Mouse (Mus musculus): ENCODE measurements around the gene Pax7. TPM values are rescaled to one million over a fixed set of nuclear protein-coding genes. Genes with fewer than 3 reads are reported as not detected.

The Pax7 gene
- polyA plus RNA-seq, 1 experiment from 2014 or later, result not detected

DNA sequence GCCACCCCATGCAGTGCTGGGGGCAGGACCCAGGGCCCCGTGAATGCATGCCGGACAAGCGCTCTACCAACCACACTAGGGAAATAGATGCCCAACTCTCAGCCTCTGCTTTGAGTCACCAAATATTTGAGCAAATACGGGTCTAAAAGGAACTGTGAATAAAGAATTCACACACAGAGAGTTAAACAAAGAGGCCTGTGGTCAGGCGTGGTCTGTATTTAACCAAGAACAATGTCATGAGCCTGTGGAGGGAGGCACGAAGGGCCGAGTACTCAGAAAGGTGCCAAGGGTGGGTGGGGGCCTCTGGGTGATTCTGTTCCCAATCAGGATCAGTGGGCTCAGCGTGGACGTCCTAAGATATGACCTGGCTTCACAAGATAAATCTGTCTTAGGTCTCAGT lies 145.3 kb downstream of the Pax7 start:
- Histone ChIP-seq H3K27me3 (replicated peaks; ENCODE audit: control insufficient read depth, insufficient read depth, low read length) (no peaks in the 10 kb centered on the region; the same call in 1 of the 2 replicates), H3K4me1 (replicated peaks; ENCODE audit: control insufficient read depth, insufficient read depth, low read length) (peaks cover 2% of the 10 kb centered on the region; the same call in 1 of the 2 replicates), H3K9ac (replicated peaks; ENCODE audit: low read depth, low read length) (no peak overlapping the region), H3K27ac (ENCODE audit: low read length) (no peak overlapping the region), H3K4me3 (replicated peaks; ENCODE audit: low read length) (no peak overlapping the region), H3K4me2 (ENCODE audit: low read length) (no peak overlapping the region), H3K9me3 (ENCODE audit: control insufficient read depth, low read length) (no peaks in the 10 kb centered on the region), H3K36me3 (ENCODE audit: control insufficient read depth, insufficient read depth) (no peaks in the 10 kb centered on the region)
- ATAC-seq, result no peak
- WGBS, result 38% methylated on average over 9 of the region's 9 CpGs

Other genes with a start within 250 kb of the Pax7 start
- not detected in 2 replicates for gene Gm21969, start 230.3 kb downstream of the Pax7 start, polyA plus RNA-seq (2015; fragmentation: Nextera tagmentation; extraction: Ambion mirVana)
- gene Aldh4a1, start 210.7 kb downstream of the Pax7 start, polyA plus RNA-seq (2015; fragmentation: Nextera tagmentation; extraction: Ambion mirVana), result 30.2 and 31.1 TPM in 2 replicates
- gene Tas1r2, start 180.0 kb downstream of the Pax7 start, polyA plus RNA-seq (2015; fragmentation: Nextera tagmentation; extraction: Ambion mirVana), result not detected in 2 replicates
- gene Klhdc7a, start 134.5 kb upstream of the Pax7 start, polyA plus RNA-seq (2015; fragmentation: Nextera tagmentation; extraction: Ambion mirVana), result 0.29 and 0.53 TPM in 2 replicates

Measured in forebrain, embryonic 16.5 days (tissue).